Mouse (Mus musculus) liver, postnatal 0 days (tissue): Measurements from ENCODE around the gene Mettl2. TPM values are rescaled to one million over a fixed set of nuclear protein-coding genes. Genes with fewer than 3 reads are reported as not detected.

ENCODE experiments used
- ATAC-seq: fragments of 200-750 bp; cut with Nextera tagmentation; 2 replicates; pipeline ENCODE4 v1.8.0; 2017; ENCODE audit warnings: mild to moderate bottlenecking, moderate library complexity
- DNase-seq: peaks from one replicate; pipeline ENCODE4 v3.0.0-alpha.2; 2016
- H3K27ac ChIP-seq: fragments of 300-500 bp; sonication (generic); 2 replicates; pipeline ENCODE4 v1.5.1; 2014; ENCODE audit warnings: antibody characterized with exemption, moderate library complexity, mild to moderate bottlenecking, low read depth
- H3K27me3 ChIP-seq: fragments of 300-500 bp; sonication (generic); 2 replicates; pipeline ENCODE4 v1.6.1; 2014; ENCODE audit warnings: low read length, control low read depth, mixed read lengths; ENCODE audit not compliant: insufficient read depth
- H3K36me3 ChIP-seq: fragments of 300-500 bp; sonication (generic); replicated peaks from 2 replicates; pipeline ENCODE4 v1.6.1; 2014; ENCODE audit warnings: mild to moderate bottlenecking, control low read depth, low read length, moderate library complexity, mixed read lengths; ENCODE audit not compliant: insufficient read depth
- H3K4me1 ChIP-seq: fragments of 300-500 bp; sonication (generic); 2 replicates; pipeline ENCODE4 v1.6.1; 2014; ENCODE audit warnings: antibody characterized with exemption, mild to moderate bottlenecking, control low read depth; ENCODE audit not compliant: insufficient read depth
- H3K4me2 ChIP-seq: fragments of 300-500 bp; sonication (generic); 2 replicates; pipeline ENCODE4 v1.6.1; 2014; ENCODE audit warnings: low read depth, mild to moderate bottlenecking, low read length, moderate library complexity, mixed read lengths
- H3K4me3 ChIP-seq: fragments of 300-500 bp; sonication (generic); 2 replicates; pipeline ENCODE4 v1.5.1; 2014; ENCODE audit warnings: low read depth, low read length
- H3K9ac ChIP-seq: fragments of 300-500 bp; sonication (generic); replicated peaks from 2 replicates; pipeline ENCODE4 v1.6.1; 2014; ENCODE audit warnings: mild to moderate bottlenecking, moderate library complexity
- H3K9me3 ChIP-seq: fragments of 300-500 bp; sonication (generic); 2 replicates; pipeline ENCODE4 v1.6.1; 2016; ENCODE audit warnings: mild to moderate bottlenecking, control low read depth, low read length, mixed read lengths
- CTCF ChIP-seq: sonication (generic); IDR thresholded peaks from 2 replicates; pipeline ENCODE4 v1.5.1; 2016; ENCODE audit warnings: antibody characterized with exemption, low read depth
- EP300 ChIP-seq: IDR thresholded peaks from 2 replicates; pipeline ENCODE4 v1.6.1; 2016; ENCODE audit warnings: antibody characterized with exemption, low read depth, mild to moderate bottlenecking
- WGBS: fragments of 180-500 bp; shearing (Covaris S2); extraction: QIAGEN DNeasy Blood & Tissue Kit; methylation state at CpG from one replicate; pipeline ENCODE4 v1.1.7; 2014; ENCODE audit not compliant: insufficient replicate concordance; 5-methylcytosine and 5-hydroxymethylcytosine counted together
- polyA plus RNA-seq: library from polyadenylated mRNA; unstranded; fragments of >200 nt; fragmentation: Nextera tagmentation; extraction: Ambion mirVana; gene quantifications from 2 replicates; pipeline ENCODE4 v1.2.1, GENCODE M21; 2015

The Mettl2 gene
- polyA plus RNA-seq, 1 experiment from 2014 or later = 9.3 TPM

DNA sequence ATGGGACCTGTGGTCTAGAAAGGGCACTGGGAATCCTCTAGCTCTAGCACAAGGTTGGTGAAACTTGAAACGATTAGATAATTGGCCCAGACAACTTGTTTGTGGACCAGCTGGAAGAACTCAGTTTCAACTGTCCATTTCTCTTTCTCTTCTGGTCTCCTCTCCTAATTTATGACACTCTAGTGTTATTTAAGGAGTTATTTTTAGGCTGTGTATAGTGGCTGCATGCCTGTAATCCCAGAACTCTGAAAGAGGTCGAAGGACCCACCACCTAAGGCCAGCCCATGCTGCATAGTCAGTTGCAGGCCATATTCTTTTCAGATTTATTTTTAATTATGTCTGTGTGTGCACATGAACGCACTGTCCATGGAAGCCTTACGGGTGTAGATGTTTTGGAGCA lies 53.3 kb downstream of the Mettl2 start:
- Histone ChIP-seq H3K4me2 (peak overlapping the region; percentile 86), H3K9ac (peak overlapping the region; percentile 99), H3K27me3 (no peaks in the 10 kb centered on the region), H3K4me1 (peaks cover 24% of the 10 kb centered on the region), H3K4me3 (peak overlapping the region; percentile 92), H3K9me3 (no peaks in the 10 kb centered on the region), H3K27ac (0 out of 2 replicates have a peak overlapping the region, but pooled peaks have one; percentile 99), H3K36me3 (peaks cover 5% of the 10 kb centered on the region)
- no peak for ATAC-seq
- no peak for DNase-seq
- TF ChIP-seq CTCF = no peak
- TF ChIP-seq EP300 = no peak
- WGBS = 68% methylated on average over 4 of the region's 4 CpGs

DNA sequence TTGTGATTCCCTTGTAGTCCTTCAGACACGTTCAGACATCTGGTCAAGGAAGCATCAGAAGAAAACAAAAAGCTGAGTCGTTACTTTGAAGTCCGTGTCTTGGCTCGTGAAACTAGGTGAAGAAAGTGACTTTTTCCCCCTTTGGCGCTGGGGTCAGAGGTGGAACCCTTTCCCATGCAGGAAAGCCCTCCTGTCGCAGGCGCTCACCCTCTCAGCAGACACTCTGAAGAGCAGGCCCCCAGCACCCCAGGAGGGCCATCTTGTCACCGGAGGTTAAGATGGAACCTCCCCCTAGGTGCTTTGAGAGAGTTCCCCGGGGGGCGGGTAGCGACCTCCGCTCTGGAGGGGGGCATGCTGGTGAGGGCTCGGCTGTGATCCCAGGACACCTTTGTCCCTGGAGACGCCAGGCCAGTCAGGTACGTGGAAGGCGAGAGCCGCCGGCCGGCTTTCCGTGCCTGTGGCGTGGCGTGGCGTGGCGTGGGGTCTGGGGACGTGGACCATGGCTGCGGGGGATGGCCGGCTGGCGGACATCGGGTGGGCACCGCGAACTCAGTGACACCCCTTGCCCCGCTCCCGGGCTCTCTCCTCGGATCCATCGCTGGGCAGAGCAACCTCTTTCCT lies 54.4 kb downstream of the Mettl2 start:
- Histone ChIP-seq H3K4me1 (peaks cover 24% of the 10 kb centered on the region), H3K9me3 (no peaks in the 10 kb centered on the region), H3K27me3 (no peaks in the 10 kb centered on the region), H3K27ac (peak overlapping the region; percentile 99), H3K9ac (peak overlapping the region; percentile 99), H3K4me3 (peak overlapping the region; percentile 92), H3K36me3 (peaks cover 13% of the 10 kb centered on the region), H3K4me2 (peak overlapping the region; percentile 86)
- 1% methylated on average over 35 of the region's 35 CpGs for WGBS
- TF ChIP-seq EP300 (no peak), CTCF (no peak)
- DNase-seq = no peak
- ATAC-seq = peak; percentile 8

DNA sequence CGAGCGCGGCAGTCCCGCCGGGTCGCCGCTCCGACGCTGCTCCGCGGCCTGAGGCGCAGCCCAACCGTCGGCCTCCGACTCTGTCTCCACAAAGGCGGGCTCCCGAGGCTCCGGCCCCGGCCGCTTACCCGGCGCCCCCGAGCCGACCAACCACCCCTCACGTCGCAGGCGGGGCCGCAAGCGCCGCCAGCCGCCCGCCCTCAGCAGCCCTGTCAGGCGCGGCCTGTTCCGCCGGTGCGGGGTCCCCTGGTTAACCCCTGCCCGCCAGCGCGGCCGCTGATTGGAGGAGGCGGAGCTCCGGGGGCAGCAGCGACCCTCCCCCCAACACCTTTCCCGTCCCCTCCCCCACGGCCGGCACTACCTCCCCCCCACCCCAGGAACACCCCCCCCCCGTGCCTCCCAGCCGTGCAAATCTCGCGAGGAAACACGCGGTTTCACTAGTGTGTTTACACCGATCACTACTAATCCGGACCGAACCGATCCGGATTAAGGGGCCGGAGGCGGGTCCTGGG lies 55.0 kb downstream of the Mettl2 start:
- 0% methylated on average over 42 of the region's 60 CpGs for WGBS

DNA sequence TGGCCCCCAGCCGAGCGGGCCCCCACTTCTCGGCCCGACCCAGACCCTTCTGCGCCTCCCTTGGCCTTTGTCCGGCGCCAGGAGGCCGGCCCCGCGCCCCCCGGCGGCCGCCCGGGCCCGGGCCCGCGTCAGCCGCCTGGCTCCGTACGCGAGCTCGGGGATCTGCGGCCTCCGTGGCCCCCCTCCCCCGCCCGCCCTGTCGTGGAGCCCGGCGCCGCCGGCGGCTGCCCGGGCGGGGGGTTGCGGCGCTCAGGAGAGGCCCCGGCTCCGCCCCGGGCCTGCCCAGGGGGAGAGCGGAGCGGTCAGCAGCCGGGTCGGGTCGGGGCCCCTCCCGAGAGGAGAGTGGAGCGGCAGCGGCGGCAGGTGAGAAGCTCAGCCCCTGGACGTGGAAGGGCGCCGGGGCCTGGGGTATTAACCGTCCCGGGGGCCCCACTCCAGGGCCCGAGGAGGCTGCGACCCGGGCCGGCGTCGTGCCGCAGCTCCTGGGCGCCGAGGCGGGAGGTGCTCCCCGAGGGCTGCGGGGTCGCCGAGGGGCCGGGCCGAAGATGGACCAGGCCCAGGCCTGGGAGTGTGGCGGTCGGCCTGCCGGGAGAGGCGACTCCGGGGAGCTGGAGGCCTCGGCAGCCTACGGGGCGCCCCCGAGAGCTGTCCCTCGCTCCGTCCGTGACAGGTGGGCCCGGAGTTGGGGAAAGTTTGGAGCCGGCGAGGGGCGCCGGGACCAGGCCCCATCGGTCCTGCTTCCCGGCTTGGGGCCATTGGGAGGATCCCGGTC lies 55.6 kb downstream of the Mettl2 start:
- Histone ChIP-seq H3K9ac (peak overlapping the region; percentile 99), H3K4me2 (peak overlapping the region; percentile 70), H3K36me3 (peaks cover 24% of the 10 kb centered on the region), H3K4me3 (peak overlapping the region; percentile 92), H3K27ac (peak overlapping the region; percentile 99), H3K4me1 (peaks cover 24% of the 10 kb centered on the region), H3K9me3 (no peaks in the 10 kb centered on the region), H3K27me3 (no peaks in the 10 kb centered on the region)
- 6% methylated on average over 49 of the region's 89 CpGs for WGBS
- ATAC-seq (peak; percentile 58), DNase-seq (peak; percentile 63)
- TF ChIP-seq EP300 (no peak), CTCF (no peak)

More for the DNA sequence above, 55.0 kb downstream of the Mettl2 start:
- DNase-seq (peak; percentile 93), ATAC-seq (peak; percentile 91)
- Histone ChIP-seq H3K4me3 (peak overlapping the region; percentile 92), H3K4me1 (peaks cover 24% of the 10 kb centered on the region), H3K27ac (peak overlapping the region; percentile 99), H3K27me3 (no peaks in the 10 kb centered on the region), H3K9ac (peak overlapping the region; percentile 99), H3K4me2 (peak overlapping the region; percentile 86), H3K36me3 (peaks cover 18% of the 10 kb centered on the region), H3K9me3 (no peaks in the 10 kb centered on the region)
- TF ChIP-seq CTCF (no peak), EP300 (no peak)

DNA sequence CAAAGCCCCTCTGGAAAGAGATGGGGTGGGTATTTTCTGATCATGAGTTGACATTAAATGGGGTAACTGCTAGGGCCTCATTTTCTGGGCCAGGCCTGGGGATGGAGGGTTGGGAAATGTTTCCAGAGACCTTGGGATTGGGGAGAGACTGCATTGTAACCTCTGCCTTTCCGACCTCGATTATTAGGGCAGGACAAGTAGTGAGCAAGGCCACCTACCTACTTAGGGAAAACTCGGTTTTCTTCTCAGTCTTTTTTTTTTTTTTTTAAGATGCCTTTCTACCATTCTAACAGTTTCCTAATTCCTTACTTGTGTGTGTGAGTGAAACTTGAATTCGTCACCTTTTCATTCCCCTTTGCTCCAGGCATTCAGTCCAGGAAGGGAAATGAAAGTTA lies 56.2 kb downstream of the Mettl2 start:
- ATAC-seq (no peak), DNase-seq (no peak)
- Histone ChIP-seq H3K27me3 (no peaks in the 10 kb centered on the region), H3K4me2 (peak overlapping the region; percentile 70), H3K9me3 (no peaks in the 10 kb centered on the region), H3K9ac (peak overlapping the region; percentile 99), H3K36me3 (peaks cover 26% of the 10 kb centered on the region), H3K4me1 (peaks cover 24% of the 10 kb centered on the region), H3K4me3 (peak overlapping the region; percentile 92), H3K27ac (peak overlapping the region; percentile 99)
- no peak for TF ChIP-seq EP300
- 3% methylated on average over 4 of the region's 4 CpGs for WGBS

DNA sequence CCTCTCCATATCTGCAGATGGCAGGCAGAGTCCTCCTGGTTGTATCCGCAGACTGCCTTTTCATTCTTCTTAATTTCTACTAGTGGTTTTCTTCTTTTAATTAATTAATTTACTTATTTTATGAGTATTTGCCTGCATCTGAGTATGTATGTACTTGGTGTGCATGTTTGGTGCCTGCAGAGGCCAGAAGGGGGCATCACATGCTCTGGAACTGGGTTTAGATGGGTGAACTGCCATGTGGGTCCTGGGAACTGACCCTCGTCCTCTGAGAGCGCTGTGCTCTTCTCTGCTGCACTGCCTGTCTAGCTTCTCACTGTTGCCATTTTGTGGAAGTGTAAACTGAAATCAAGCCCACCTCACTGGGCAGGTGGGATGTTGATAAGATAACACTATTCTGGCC lies 58.5 kb downstream of the Mettl2 start:
- H3K4me1 ChIP-seq = peaks cover 17% of the 10 kb centered on the region

More for the DNA sequence above, 58.5 kb downstream of the Mettl2 start:
- peaks cover 36% of the 10 kb centered on the region for H3K36me3 ChIP-seq
- H3K4me3 ChIP-seq = no peak overlapping the region
- no peak overlapping the region for H3K4me2 ChIP-seq
- H3K27ac ChIP-seq = no peak overlapping the region
- no peak for ATAC-seq
- no peak for TF ChIP-seq EP300
- TF ChIP-seq CTCF = peak; percentile 47
- H3K9me3 ChIP-seq = no peaks in the 10 kb centered on the region
- DNase-seq = peak; percentile 24
- WGBS = 83% methylated on average over 3 of the region's 3 CpGs
- no peaks in the 10 kb centered on the region for H3K27me3 ChIP-seq
- H3K9ac ChIP-seq = no peak overlapping the region

Other genes with a start within 250 kb of the Mettl2 start
- gene Efcab3, start 62.8 kb upstream of the Mettl2 start, polyA plus RNA-seq = 0.51 and 0.62 TPM in 2 replicates
- not detected in 2 replicates for gene Gm10842, start 20.5 kb downstream of the Mettl2 start, polyA plus RNA-seq
- gene Tlk2, start 52.4 kb downstream of the Mettl2 start, polyA plus RNA-seq = 5.3 and 6.4 TPM in 2 replicates
- 0.25 and 0.32 TPM in 2 replicates for gene Mrc2, start 166.2 kb downstream of the Mettl2 start, polyA plus RNA-seq